Mouse (Mus musculus) intestine, embryonic 15.5 days (tissue): ENCODE measurements around the gene Slco1c1. TPM values are rescaled to one million over a fixed set of nuclear protein-coding genes. Genes with fewer than 3 reads are reported as not detected.
A peak's percentile ranks its signal among the peaks of the same experiment; 100 is the strongest.
"Not testable (repeated sequence)": the region's sequence is repeated elsewhere in the genome, so short reads cannot be mapped to it uniquely, and the experiment has no call there.

ENCODE experiments used
- ATAC-seq: fragments of 200-750 bp; cut with Nextera tagmentation; 2 replicates; pipeline ENCODE4 v1.8.0; 2017; ENCODE audit warnings: moderate TSS enrichment, moderate library complexity
- H3K27ac ChIP-seq: fragments of 300-500 bp; sonication (generic); 2 replicates; pipeline ENCODE4 v1.5.1; 2015; ENCODE audit warnings: mild to moderate bottlenecking, inconsistent platforms
- H3K27me3 ChIP-seq: fragments of 300-500 bp; sonication (generic); replicated peaks from 2 replicates; pipeline ENCODE4 v1.6.1; 2015; ENCODE audit warnings: inconsistent platforms
- H3K36me3 ChIP-seq: fragments of 300-500 bp; sonication (generic); 2 replicates; pipeline ENCODE4 v1.6.1; 2015; ENCODE audit warnings: inconsistent platforms
- H3K4me1 ChIP-seq: fragments of 300-500 bp; sonication (generic); replicated peaks from 2 replicates; pipeline ENCODE4 v1.6.1; 2015; ENCODE audit warnings: inconsistent platforms
- H3K4me2 ChIP-seq: fragments of 300-500 bp; sonication (generic); replicated peaks from 2 replicates; pipeline ENCODE4 v1.6.1; 2015; ENCODE audit warnings: mild to moderate bottlenecking, inconsistent platforms
- H3K4me3 ChIP-seq: fragments of 300-500 bp; sonication (generic); replicated peaks from 2 replicates; pipeline ENCODE4 v1.5.1; 2015; ENCODE audit warnings: inconsistent platforms
- H3K9ac ChIP-seq: fragments of 300-500 bp; sonication (generic); 2 replicates; pipeline ENCODE4 v1.6.1; 2015; ENCODE audit warnings: inconsistent platforms
- H3K9me3 ChIP-seq: fragments of 300-500 bp; sonication (generic); 2 replicates; pipeline ENCODE4 v1.6.1; 2016; ENCODE audit warnings: inconsistent platforms
- WGBS: fragments of 180-500 bp; shearing (Covaris S2); methylation state at CpG from one replicate; pipeline ENCODE4 v1.1.7; 2015; 5-methylcytosine and 5-hydroxymethylcytosine counted together
- polyA plus RNA-seq: library from polyadenylated mRNA; unstranded; fragments of >200 nt; fragmentation: Nextera tagmentation; extraction: Ambion mirVana; gene quantifications from 2 replicates; pipeline ENCODE4 v1.2.1, GENCODE M21; 2015

The Slco1c1 gene
- polyA plus RNA-seq, 1 experiment from 2014 or later, result 0.20 TPM

DNA sequence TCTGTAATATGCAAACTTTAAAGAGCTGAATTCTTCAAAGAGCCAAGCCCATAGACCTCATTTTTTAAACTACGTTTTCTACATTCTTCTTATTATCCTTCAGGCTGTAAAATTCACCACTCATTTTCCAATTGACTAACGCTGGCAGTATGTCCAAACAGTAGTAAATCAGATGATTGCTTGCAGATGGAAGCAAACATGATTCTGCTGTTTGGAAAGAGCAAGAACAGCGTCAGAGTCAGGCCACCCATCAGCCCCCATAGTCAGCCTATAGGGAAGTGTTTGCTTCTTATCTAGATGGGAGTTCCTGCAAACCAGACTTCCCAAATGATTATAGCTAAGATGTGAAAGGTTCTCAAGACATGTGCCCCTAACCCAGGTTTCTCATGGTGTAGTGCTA is 13.1 kb downstream of the Slco1c1 start:
- H3K27ac ChIP-seq, result no peak overlapping the region
- no peaks in the 10 kb centered on the region for H3K27me3 ChIP-seq
- no peaks in the 10 kb centered on the region for H3K36me3 ChIP-seq
- no peak overlapping the region for H3K4me2 ChIP-seq
- WGBS, result 7% methylated on average over 3 of the region's 3 CpGs
- peak; percentile 72; the same call in 1 of the 2 replicates for ATAC-seq
- no peaks in the 10 kb centered on the region for H3K9me3 ChIP-seq
- no peak overlapping the region for H3K4me3 ChIP-seq
- no peak overlapping the region for H3K9ac ChIP-seq
- H3K4me1 ChIP-seq, result no peaks in the 10 kb centered on the region

DNA sequence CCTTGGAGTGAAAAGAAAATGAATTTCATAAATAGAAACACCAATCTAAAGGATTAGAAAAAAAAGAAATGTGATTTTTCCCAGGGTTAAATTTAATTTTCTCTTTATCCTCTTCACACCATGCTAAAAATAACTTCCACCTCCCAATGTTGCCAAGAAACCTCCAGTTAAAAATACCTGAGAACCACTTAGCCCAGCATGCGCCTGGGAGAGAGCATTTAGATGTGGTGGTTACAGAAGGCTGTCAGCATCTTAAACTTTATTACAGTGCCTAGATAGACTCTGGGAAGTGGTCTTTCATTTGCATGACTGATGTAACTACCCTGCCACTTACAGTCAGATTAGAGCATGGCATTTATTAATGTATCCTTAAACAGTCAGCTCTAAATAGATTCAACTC is 17.0 kb downstream of the Slco1c1 start:
- no peak overlapping the region for H3K4me3 ChIP-seq
- H3K9ac ChIP-seq, result no peak overlapping the region
- WGBS, result 66% methylated on average over 1 of the region's 1 CpGs
- no peaks in the 10 kb centered on the region for H3K27me3 ChIP-seq
- no peaks in the 10 kb centered on the region for H3K36me3 ChIP-seq
- H3K4me2 ChIP-seq, result no peak overlapping the region
- no peak overlapping the region for H3K27ac ChIP-seq
- no peaks in the 10 kb centered on the region for H3K9me3 ChIP-seq
- no peaks in the 10 kb centered on the region for H3K4me1 ChIP-seq
- ATAC-seq, result no peak

- 75% methylated on average over 7 of the region's 7 CpGs for WGBS
- Histone ChIP-seq H3K9ac (no peak overlapping the region), H3K27me3 (no peaks in the 10 kb centered on the region), H3K9me3 (no peaks in the 10 kb centered on the region), H3K4me2 (no peak overlapping the region), H3K4me1 (no peaks in the 10 kb centered on the region), H3K36me3 (no peaks in the 10 kb centered on the region), H3K27ac (no peak overlapping the region), H3K4me3 (no peak overlapping the region)
- ATAC-seq, result no peak
Measured at GRCm38 (mm10) chr6:141543344-141543743, 19.2 kb downstream of the Slco1c1 start.

- ATAC-seq, result no peak
- Histone ChIP-seq H3K27me3 (no peaks in the 10 kb centered on the region), H3K9ac (no peak overlapping the region), H3K4me2 (no peak overlapping the region), H3K4me1 (no peaks in the 10 kb centered on the region), H3K36me3 (no peaks in the 10 kb centered on the region), H3K4me3 (no peak overlapping the region), H3K9me3 (no peaks in the 10 kb centered on the region), H3K27ac (no peak overlapping the region)
- WGBS, result 83% methylated on average over 1 of the region's 1 CpGs
Measured at GRCm38 (mm10) chr6:141558118-141558517, 34.0 kb downstream of the Slco1c1 start.

DNA sequence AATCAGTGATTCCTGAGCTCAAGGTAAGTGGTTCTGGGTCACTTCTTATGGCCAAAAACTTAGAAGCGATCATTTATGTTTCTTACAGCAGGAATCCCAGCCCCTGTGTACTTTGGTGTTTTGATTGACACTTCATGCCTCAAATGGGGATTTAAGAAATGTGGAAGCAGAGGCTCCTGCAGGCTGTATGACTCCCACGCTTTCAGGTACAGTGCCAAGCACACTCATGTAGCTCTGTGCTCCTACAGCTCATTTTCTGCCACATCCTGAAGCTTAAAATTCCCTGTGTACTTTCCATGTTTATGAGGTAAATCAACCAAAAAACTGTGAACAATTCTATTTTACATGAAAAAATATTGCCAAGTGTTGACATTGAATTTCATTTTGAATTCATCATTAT is 43.2 kb downstream of the Slco1c1 start:
- no peaks in the 10 kb centered on the region for H3K27me3 ChIP-seq
- no peaks in the 10 kb centered on the region for H3K9me3 ChIP-seq
- no peaks in the 10 kb centered on the region for H3K4me1 ChIP-seq
- 84% methylated on average over 2 of the region's 2 CpGs for WGBS
- no peak overlapping the region for H3K4me3 ChIP-seq
- no peak overlapping the region for H3K9ac ChIP-seq
- H3K4me2 ChIP-seq, result no peak overlapping the region
- no peaks in the 10 kb centered on the region for H3K36me3 ChIP-seq
- no peak overlapping the region for H3K27ac ChIP-seq
- ATAC-seq, result no peak

DNA sequence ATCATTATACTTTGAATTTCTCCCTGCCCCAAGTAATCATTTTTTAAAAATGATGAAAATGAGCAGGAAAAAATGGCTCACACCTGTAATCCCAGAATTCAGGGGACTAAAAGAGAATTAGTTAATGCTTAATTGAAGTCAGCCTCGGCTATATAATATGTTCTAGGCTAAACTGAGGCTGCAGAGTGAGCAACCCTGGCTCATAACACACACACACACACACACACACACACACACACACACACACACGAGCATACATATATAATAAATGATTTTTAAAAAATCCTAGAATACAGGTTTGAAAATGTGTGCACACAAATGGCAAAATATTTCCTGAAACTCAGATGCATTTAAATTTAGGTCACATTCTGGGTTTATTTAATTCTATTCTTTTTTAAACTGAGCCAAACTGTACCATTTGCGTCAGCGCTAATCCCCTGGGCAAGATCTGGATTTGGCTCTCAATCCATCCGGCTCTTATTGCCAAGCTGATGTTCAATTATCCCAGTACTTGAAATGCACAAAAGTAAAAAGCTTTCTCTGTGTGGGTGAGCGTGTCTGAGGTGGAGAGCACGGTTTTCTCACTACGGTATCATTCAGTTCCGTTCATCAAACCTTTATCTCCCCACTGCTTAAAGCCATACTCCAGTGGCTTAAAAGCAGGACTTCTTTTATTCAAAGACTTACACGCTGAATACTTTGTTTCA is 43.8 kb downstream of the Slco1c1 start:
- Histone ChIP-seq H3K4me1 (no peaks in the 10 kb centered on the region), H3K27me3 (no peaks in the 10 kb centered on the region), H3K36me3 (no peaks in the 10 kb centered on the region), H3K9me3 (no peaks in the 10 kb centered on the region), H3K4me3 (no peak overlapping the region), H3K9ac (no peak overlapping the region), H3K4me2 (no peak overlapping the region), H3K27ac (no peak overlapping the region)
- ATAC-seq, result no peak
- 87% methylated on average over 10 of the region's 10 CpGs for WGBS

DNA sequence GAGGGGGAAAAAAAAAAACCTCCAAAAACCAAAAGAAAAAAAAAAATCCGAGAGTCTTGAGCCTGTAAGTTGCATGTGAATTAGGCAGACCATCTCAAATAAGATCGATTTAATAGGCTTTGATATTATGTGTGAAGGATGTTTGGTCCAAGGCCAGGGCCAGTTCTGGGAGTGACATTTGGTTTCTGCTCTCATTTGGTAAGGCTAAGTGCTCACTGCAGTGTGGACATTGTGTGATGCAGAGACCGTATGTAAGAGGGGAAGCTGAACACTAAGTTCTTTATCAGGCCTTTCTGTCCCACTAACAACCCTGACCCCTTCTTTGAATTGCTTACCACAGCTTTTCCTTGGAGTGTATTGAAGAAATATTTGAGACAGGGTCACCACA is 44.4 kb downstream of the Slco1c1 start:
- Histone ChIP-seq H3K27ac (no peak overlapping the region), H3K4me2 (no peak overlapping the region), H3K4me1 (no peaks in the 10 kb centered on the region), H3K4me3 (no peak overlapping the region), H3K27me3 (no peaks in the 10 kb centered on the region), H3K36me3 (no peaks in the 10 kb centered on the region), H3K9ac (no peak overlapping the region), H3K9me3 (no peaks in the 10 kb centered on the region)
- WGBS, result 81% methylated on average over 3 of the region's 3 CpGs
- ATAC-seq, result no peak

- ATAC-seq, result no peak
- H3K4me2 ChIP-seq, result no peak overlapping the region
- H3K9me3 ChIP-seq, result no peaks in the 10 kb centered on the region
- 42% methylated on average over 3 of the region's 3 CpGs for WGBS
- no peaks in the 10 kb centered on the region for H3K27me3 ChIP-seq
- H3K4me1 ChIP-seq, result no peaks in the 10 kb centered on the region
- H3K9ac ChIP-seq, result no peak overlapping the region
- no peaks in the 10 kb centered on the region for H3K36me3 ChIP-seq
- H3K27ac ChIP-seq, result no peak overlapping the region
- no peak overlapping the region for H3K4me3 ChIP-seq
Measured at GRCm38 (mm10) chr6:141576646-141577200, 52.6 kb downstream of the Slco1c1 start.

DNA sequence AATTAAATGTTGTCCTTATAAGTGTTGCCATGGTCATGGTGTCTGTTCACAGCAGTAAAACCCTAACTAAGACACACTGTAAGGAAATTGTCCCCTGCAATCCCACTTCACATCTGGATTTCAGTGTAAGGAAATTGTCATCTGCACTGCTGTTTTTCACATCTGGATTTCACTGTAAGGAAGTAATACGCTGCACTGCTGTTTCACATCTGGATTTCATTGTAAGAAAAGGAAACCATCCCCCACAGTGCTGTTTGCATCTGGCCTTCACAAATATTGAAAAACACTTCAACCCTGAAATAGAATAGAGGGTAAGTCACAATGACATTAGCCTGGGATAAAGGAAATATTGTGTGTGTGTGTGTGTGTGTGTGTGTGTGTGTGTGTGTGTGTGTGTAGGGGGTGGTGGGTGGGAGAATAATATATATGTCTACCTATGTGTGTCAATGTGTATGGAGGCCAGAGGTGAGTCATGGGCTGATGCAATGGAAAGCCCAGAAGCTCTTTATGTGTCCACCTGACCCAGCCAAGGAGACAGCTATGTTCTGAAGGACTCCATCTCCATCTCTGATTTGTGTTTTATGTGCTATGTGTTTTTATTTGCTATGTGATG is 60.7 kb downstream of the Slco1c1 start:
- no peaks in the 10 kb centered on the region for H3K36me3 ChIP-seq
- no peaks in the 10 kb centered on the region for H3K4me1 ChIP-seq
- no peak overlapping the region for H3K9ac ChIP-seq
- H3K4me2 ChIP-seq, result no peak overlapping the region
- no peak overlapping the region for H3K27ac ChIP-seq
- WGBS, result 79% methylated on average over 1 of the region's 1 CpGs
- no peak overlapping the region for H3K4me3 ChIP-seq
- no peak for ATAC-seq
- H3K27me3 ChIP-seq, result no peaks in the 10 kb centered on the region
- H3K9me3 ChIP-seq, result no peaks in the 10 kb centered on the region

DNA sequence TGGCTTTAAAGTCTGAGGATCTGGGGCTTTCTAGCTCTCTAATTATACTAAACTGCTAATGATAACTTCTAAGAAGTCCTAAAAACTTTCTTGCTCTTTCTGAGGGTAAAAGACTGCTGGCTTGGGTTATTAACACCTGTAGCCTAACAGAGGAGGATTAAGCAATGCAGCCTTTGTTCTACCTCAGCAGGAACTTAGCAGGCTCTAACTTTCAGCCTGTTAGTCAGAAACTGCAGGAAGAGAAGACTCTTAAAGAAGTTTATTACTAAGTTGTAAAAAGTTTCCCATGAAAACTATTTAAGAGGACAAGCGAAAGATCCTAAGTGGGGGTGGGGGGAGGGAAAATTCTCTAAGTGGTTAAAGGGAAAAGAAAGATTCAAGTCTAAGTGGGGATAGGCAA is 65.8 kb downstream of the Slco1c1 start:
- Histone ChIP-seq H3K27ac (no peak overlapping the region), H3K4me3 (no peak overlapping the region), H3K9me3 (no peaks in the 10 kb centered on the region), H3K4me2 (no peak overlapping the region), H3K36me3 (no peaks in the 10 kb centered on the region), H3K4me1 (no peaks in the 10 kb centered on the region), H3K27me3 (no peaks in the 10 kb centered on the region), H3K9ac (no peak overlapping the region)
- ATAC-seq, result peak; percentile 74
- 20% methylated on average over 1 of the region's 1 CpGs for WGBS

DNA sequence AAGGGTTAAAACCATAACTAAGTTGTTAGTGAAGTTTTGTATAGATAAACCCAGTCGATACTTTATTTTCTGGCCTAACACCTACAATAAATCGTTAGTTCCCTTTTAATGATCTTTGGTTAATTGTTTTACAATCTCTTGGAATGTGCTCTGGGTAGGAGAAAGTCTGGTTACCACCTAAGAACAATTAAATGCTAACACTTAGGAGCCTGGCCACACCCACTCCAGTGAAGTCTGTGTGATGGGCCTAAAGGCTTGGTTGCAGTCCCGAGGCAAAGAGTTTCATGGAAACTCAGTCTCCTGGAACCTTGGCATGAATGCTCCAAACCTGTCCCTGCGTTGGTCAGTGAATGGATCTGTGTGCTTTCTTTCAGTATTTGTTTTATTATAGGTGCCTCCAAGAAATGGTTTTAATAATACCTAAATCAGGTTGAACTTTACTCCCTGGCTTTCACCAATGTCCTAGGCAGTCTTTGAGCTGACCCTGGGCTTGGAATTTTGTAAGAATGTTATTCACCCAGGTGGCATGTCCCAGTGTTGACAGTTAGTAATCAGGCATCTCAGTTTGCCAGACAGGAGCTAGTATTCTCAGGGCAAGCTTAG is 66.5 kb downstream of the Slco1c1 start:
- not testable (repeated sequence) for H3K4me1 ChIP-seq

GRCm38 (mm10) chr6:141596081-141596480 is 71.9 kb downstream of the Slco1c1 start:
- H3K4me2 ChIP-seq, result no peak overlapping the region
- 87% methylated on average over 2 of the region's 2 CpGs for WGBS
- H3K9ac ChIP-seq, result no peak overlapping the region
- no peaks in the 10 kb centered on the region for H3K36me3 ChIP-seq
- no peak for ATAC-seq
- H3K27me3 ChIP-seq, result no peaks in the 10 kb centered on the region
- H3K27ac ChIP-seq, result no peak overlapping the region
- peaks cover 3% of the 10 kb centered on the region; the same call in 1 of the 2 replicates for H3K9me3 ChIP-seq
- H3K4me3 ChIP-seq, result no peak overlapping the region
- H3K4me1 ChIP-seq, result no peaks in the 10 kb centered on the region

More for the DNA sequence above, 66.5 kb downstream of the Slco1c1 start:
- H3K4me2 ChIP-seq, H3K36me3 ChIP-seq, H3K27ac ChIP-seq, H3K9ac ChIP-seq, H3K9me3 ChIP-seq, H3K27me3 ChIP-seq, H3K4me3 ChIP-seq: not testable (repeated sequence)
- ATAC-seq, result peak; percentile 81
- 19% methylated on average over 4 of the region's 4 CpGs for WGBS
